Mouse (Mus musculus) kidney, postnatal 0 days (tissue): ENCODE measurements at regions not wholly inside any gene's neighbourhood (a gene's known extent, or its start where the extent isn't known, plus 50 kb on each side); places are given as distances from the start of the nearest gene placed in this dataset.
A peak's percentile ranks its signal among the peaks of the same experiment; 100 is the strongest.

Experiments used
- ATAC-seq: fragments of 200-750 bp; cut with Nextera tagmentation; replicated peaks from 2 replicates; pipeline ENCODE4 v1.8.0; 2017; ENCODE audit warnings: low read depth, moderate number of reproducible peaks, moderate TSS enrichment, moderate library complexity; ENCODE audit not compliant: low FRiP score
- DNase-seq: peaks from one replicate; pipeline ENCODE4 v3.0.0-alpha.2; 2016; ENCODE audit warnings: low spot score
- H3K27ac ChIP-seq: fragments of 300-500 bp; sonication (generic); 2 replicates; pipeline ENCODE4 v1.5.1; 2014; ENCODE audit warnings: mild to moderate bottlenecking
- H3K27me3 ChIP-seq: fragments of 300-500 bp; sonication (generic); 2 replicates; pipeline ENCODE4 v1.6.1; 2014; ENCODE audit warnings: low read length, mixed read lengths; ENCODE audit not compliant: insufficient read depth
- H3K36me3 ChIP-seq: fragments of 300-500 bp; sonication (generic); 2 replicates; pipeline ENCODE4 v1.6.1; 2014; ENCODE audit warnings: low read length, mixed read lengths; ENCODE audit not compliant: insufficient read depth
- H3K4me1 ChIP-seq: fragments of 300-500 bp; sonication (generic); replicated peaks from 2 replicates; pipeline ENCODE4 v1.6.1; 2014; ENCODE audit warnings: antibody characterized with exemption, low read length, mixed read lengths; ENCODE audit not compliant: insufficient read depth
- H3K4me2 ChIP-seq: fragments of 300-500 bp; sonication (generic); 2 replicates; pipeline ENCODE4 v1.6.1; 2014; ENCODE audit warnings: mild to moderate bottlenecking, low read length, moderate library complexity, mixed read lengths
- H3K4me3 ChIP-seq: fragments of 300-500 bp; sonication (generic); replicated peaks from 2 replicates; pipeline ENCODE4 v1.5.1; 2014; ENCODE audit warnings: low read depth, low read length
- H3K9ac ChIP-seq: fragments of 300-500 bp; sonication (generic); 2 replicates; pipeline ENCODE4 v1.6.1; 2014; ENCODE audit warnings: low read depth, low read length
- H3K9me3 ChIP-seq: fragments of 300-500 bp; sonication (generic); replicated peaks from 2 replicates; pipeline ENCODE4 v1.6.1; 2016; ENCODE audit warnings: low read length, inconsistent platforms, mixed read lengths
- CTCF ChIP-seq: IDR thresholded peaks from 2 replicates; pipeline ENCODE4 v1.5.1; 2016; ENCODE audit warnings: antibody characterized with exemption, low read depth, mild to moderate bottlenecking, moderate library complexity
- WGBS: fragments of 180-500 bp; shearing (Covaris S2); extraction: QIAGEN DNeasy Blood & Tissue Kit; methylation state at CpG from one replicate; pipeline ENCODE4 v1.1.7; 2014; 5-methylcytosine and 5-hydroxymethylcytosine counted together

- 54% methylated on average over 4 of the region's 4 CpGs for WGBS
- Histone ChIP-seq H3K27ac (peak overlapping the region; percentile 89), H3K4me2 (0 out of 2 replicates have a peak overlapping the region, but pooled peaks have one; percentile 18), H3K9me3 (no peaks in the 10 kb centered on the region), H3K27me3 (no peaks in the 10 kb centered on the region), H3K9ac (0 out of 2 replicates have a peak overlapping the region, but pooled peaks have one; percentile 8), H3K36me3 (no peaks in the 10 kb centered on the region), H3K4me3 (no peak overlapping the region), H3K4me1 (peaks cover 12% of the 10 kb centered on the region; the same call in 1 of the 2 replicates)
- no peak for TF ChIP-seq CTCF
- no peak; the same call in 1 of the 2 replicates for ATAC-seq
- DNase-seq = peak; percentile 15
Measured at GRCm38 (mm10) chr15:37157386-37157785, 149.8 kb upstream of the Zfp706 start.

GRCm38 (mm10) chr15:37154934-37155333 lies 147.4 kb upstream of the Zfp706 start:
- no peak overlapping the region for H3K9ac ChIP-seq
- no peak for ATAC-seq
- no peak overlapping the region for H3K27ac ChIP-seq
- no peaks in the 10 kb centered on the region for H3K36me3 ChIP-seq
- no peak for DNase-seq
- no peak for TF ChIP-seq CTCF
- H3K9me3 ChIP-seq = no peaks in the 10 kb centered on the region
- peaks cover 12% of the 10 kb centered on the region; the same call in 1 of the 2 replicates for H3K4me1 ChIP-seq
- H3K4me2 ChIP-seq = no peak overlapping the region
- no peaks in the 10 kb centered on the region for H3K27me3 ChIP-seq
- WGBS = 72% methylated on average over 4 of the region's 4 CpGs
- no peak overlapping the region for H3K4me3 ChIP-seq

GRCm38 (mm10) chr15:37153177-37153576 lies 145.6 kb upstream of the Zfp706 start:
- Histone ChIP-seq H3K9me3 (no peaks in the 10 kb centered on the region), H3K27ac (no peak overlapping the region), H3K4me1 (0 out of 2 replicates have a peak, but pooled peaks cover 6% of the 10 kb centered on the region), H3K27me3 (no peaks in the 10 kb centered on the region), H3K4me3 (no peak overlapping the region), H3K36me3 (no peaks in the 10 kb centered on the region), H3K9ac (no peak overlapping the region), H3K4me2 (no peak overlapping the region)
- ATAC-seq (no peak), DNase-seq (no peak)
- WGBS = 80% methylated on average over 6 of the region's 6 CpGs
- TF ChIP-seq CTCF = no peak

GRCm38 (mm10) chr15:37135590-37136164 lies 128.1 kb upstream of the Zfp706 start:
- 2% methylated on average over 35 of the region's 35 CpGs for WGBS
- DNase-seq (peak; percentile 71), ATAC-seq (peak; percentile 62)
- peak overlapping the region; percentile 41 for H3K4me3 ChIP-seq
- TF ChIP-seq CTCF = no peak
- peak overlapping the region; percentile 74 for H3K9ac ChIP-seq
- H3K4me2 ChIP-seq = peak overlapping the region; percentile 76
- no peaks in the 10 kb centered on the region for H3K36me3 ChIP-seq
- no peaks in the 10 kb centered on the region for H3K9me3 ChIP-seq
- no peaks in the 10 kb centered on the region for H3K27me3 ChIP-seq
- H3K27ac ChIP-seq = peak overlapping the region; percentile 87
- peaks cover 4% of the 10 kb centered on the region; the same call in 1 of the 2 replicates for H3K4me1 ChIP-seq

- Histone ChIP-seq H3K36me3 (no peaks in the 10 kb centered on the region), H3K27me3 (no peaks in the 10 kb centered on the region), H3K4me1 (peaks cover 4% of the 10 kb centered on the region; the same call in 1 of the 2 replicates), H3K9me3 (no peaks in the 10 kb centered on the region), H3K27ac (peak overlapping the region; percentile 87), H3K4me3 (peak overlapping the region; percentile 41), H3K4me2 (peak overlapping the region; percentile 76), H3K9ac (peak overlapping the region; percentile 74)
- ATAC-seq = no peak; the same call in 1 of the 2 replicates
- TF ChIP-seq CTCF = no peak
- WGBS = 22% methylated on average over 20 of the region's 20 CpGs
- DNase-seq = peak; percentile 47
Measured at GRCm38 (mm10) chr15:37134913-37135589, 127.5 kb upstream of the Zfp706 start.

GRCm38 (mm10) chr15:37134386-37134785 lies 126.8 kb upstream of the Zfp706 start:
- H3K9ac ChIP-seq = no peak overlapping the region
- 45% methylated on average over 4 of the region's 4 CpGs for WGBS
- no peak overlapping the region for H3K4me2 ChIP-seq
- ATAC-seq = no peak
- no peak overlapping the region for H3K27ac ChIP-seq
- H3K27me3 ChIP-seq = no peaks in the 10 kb centered on the region
- no peak for DNase-seq
- no peaks in the 10 kb centered on the region for H3K36me3 ChIP-seq
- no peak for TF ChIP-seq CTCF
- H3K9me3 ChIP-seq = no peaks in the 10 kb centered on the region
- peaks cover 4% of the 10 kb centered on the region; the same call in 1 of the 2 replicates for H3K4me1 ChIP-seq
- H3K4me3 ChIP-seq = no peak overlapping the region
